Mouse (Mus musculus) ovary, adult 18-20 months (tissue): ENCODE results near the gene Pcmtd2.
A peak's percentile ranks its signal among the peaks of the same experiment; 100 is the strongest.
"Not testable (repeated sequence)": the region's sequence is repeated elsewhere in the genome, so short reads cannot be mapped to it uniquely, and the experiment has no call there.

Experiments
- DNase-seq: peaks from one replicate; pipeline ENCODE4 v3.0.0; 2022; ENCODE audit warnings: low spot score, mixed read lengths

The Pcmtd2 gene

DNA sequence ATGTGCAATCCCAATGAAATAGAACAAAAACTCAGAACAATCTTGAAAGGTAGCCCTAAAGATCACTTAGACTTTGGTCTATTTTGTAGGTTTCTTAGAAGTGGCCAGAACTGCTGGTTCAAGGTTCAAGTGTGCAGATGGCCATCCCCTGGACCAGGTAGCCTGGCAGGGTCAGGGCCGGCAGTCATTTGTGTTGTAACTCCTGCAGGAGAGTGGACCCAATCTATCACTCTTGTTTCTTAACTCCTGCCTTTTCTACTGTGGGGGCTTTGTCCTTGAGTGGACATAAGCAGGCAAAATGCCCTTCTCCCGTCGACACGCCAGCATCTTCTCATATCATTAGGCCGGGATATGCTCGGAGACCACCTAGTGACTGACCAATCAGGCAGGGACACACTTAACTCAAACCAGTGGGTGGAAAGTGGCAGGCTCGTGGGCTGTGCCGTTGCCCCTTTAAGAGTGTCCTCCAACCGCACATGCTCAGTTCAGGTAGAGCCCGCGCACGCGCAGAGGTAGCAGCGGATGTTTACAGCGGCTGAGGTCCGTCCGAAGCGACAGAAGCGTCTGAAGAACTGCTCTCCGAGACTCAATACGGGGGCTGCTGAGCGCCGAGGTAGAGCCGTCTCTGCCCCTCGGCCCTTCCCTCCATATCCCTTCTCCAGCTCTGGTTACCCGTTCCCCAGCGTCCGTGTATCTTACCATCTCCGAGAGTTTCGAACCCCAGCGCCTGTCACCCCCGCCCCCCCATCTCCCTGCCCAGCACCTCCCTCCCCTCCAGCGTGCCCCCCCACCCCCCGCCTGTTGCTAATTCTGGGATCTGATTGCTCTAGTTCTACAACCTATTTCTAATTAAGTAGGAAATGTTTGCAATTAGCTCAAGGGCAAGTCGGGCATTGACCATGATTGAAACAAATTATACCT lies at the start of gene Pcmtd2:
Pcmtd2 (plus strand) TSS at position 483 of the 921 bp plus-strand sequence.
- peak; percentile 89 for DNase-seq

DNA sequence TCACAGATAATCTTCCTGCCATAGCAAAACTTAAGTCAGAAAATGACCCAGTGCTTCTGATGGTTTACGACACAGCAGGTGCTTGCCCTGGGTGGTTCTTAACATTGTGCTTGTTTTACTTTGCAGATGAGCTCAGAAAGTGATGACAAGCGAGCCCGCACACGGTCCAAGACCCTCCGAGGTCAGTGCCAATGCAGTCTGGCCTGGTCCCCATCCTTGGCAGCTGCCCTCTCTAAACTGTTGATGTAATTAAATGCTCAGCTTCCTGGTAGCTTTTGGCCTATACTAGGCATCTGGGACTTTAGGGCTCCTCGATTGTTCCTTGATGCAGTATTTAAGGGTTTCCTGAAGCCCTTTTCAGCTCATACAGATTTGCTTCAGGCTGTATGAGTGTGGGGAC lies 48.3 kb upstream of the Pcmtd2 start:
- DNase-seq, result no peak

DNA sequence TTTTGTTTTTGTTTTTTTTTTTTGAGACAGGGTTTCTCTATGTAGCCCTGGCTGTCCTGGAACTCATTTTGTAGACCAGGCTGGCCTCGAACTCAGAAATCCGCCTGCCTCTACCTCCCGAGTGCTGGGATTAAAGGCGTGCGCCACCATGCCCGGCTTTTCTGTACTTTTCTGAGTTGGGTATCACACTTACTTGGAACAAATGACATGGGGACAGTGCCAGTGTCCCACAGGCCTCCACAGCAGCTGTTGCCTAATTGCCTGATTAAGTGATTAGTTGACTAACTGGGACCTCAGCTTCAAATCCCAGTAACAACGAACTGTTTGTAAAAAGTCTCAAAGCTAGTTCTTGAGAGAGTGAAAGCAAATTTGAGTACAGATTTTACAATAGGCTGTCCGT lies 44.5 kb upstream of the Pcmtd2 start:
- not testable (repeated sequence) for DNase-seq

DNA sequence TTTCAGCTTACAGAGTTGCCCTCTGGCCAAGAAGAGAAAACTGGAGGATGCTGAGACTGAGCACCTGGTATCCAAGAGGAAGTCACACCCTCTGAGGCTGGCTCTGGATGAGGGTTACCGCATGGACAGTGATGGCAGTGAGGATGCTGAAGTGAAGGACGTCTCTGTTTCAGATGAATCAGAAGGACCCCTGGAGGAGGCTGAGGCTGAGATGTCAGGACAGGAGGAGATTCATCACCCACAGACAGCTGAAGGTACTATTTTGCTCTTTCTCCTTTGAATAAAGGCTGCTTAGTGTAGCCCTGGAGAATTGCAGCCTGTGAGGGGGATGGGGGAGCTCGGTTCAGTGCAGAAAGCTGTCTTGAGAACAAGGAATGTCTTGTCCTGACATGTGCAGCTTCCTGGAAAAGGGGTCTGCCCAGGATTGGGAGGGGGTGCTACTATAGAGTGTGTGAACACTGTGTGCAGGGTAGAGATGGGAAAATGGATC lies 42.0 kb upstream of the Pcmtd2 start:
- DNase-seq, result no peak

DNA sequence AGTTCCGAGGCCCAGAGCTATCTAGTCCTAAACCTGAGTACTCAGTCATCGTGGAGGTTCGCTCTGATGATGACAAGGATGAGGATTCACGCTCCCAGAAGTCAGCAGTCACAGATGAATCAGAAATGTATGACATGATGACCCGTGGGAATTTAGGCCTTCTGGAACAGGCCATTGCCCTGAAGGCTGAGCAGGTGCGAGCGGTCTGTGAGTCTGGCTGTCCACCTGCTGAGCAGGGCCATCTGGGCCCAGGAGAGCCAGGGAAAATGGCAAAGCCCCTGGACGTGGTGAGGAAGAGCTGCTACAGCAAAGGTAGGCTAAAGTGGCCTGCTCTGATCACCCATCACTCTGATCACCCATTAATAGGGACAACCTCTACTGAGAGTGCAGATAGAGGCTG lies 40.0 kb upstream of the Pcmtd2 start:
- DNase-seq, result no peak

DNA sequence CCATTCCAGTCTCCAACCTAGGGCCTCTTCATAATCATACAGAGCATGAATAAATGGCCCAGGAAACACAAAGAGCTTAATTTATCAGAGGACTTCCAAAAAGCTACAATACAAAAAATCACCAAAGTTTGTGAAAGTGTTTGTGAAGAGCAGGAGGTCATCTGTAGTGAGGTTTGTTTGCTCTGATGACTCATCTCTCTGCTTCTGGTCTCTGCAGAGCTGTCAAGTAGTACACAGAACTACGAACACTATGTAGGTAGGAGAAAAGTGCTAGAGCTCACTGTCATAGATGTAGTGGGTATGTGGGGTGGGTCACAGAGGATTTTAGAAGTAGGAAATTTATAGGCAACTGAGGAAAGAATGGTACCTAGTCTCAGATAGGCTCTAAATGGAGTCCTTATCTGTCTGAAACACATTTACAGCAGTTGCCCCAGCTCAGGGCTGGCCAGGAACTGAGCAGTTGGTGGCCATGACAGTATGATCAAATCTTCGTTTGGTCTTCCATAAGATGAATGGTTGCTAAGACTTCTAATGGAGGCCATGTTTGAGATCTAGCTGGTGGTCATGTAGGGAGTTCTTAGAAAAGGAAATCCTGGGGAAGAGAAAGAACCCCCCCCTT lies 8.5 kb upstream of the Pcmtd2 start:
- no peak for DNase-seq

DNA sequence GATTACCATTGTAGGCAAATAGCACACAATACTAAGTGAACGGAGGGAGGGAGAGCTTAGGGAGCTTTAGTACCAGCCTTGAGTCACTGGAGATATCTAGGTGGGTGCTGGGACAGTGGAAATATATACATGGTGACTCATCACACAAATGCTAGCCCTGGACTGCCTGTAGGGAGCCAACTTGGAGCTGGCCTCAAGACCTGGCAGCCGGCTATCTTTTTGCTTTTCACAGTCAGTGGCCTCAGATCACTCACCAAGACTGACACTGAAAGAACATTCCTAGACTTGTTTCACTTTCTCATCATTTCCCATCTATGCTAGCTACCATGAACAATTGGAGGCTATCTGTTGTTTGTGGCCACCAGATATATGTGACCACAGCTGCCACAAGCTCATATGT lies 4.9 kb upstream of the Pcmtd2 start:
- no peak for DNase-seq

DNA sequence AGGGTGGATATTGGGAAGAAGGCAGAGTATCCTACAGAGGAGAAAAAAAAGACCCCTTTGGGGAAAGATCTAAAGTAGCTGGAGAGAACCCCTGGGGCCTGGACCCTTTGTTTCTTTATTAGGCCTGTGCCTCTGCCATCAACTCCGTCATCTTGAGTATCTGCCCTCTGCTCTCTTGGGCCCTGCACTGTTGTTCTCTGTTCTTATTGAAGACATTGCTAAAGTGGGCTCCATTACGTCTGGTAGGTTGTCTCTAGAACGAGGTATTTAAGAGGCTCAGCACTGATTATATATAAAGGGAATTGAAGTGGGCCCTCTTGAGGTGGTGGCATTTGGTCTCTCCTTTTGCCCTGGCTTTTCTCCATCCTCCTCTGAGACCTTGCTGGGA lies 633 bp downstream of the Pcmtd2 start:
- DNase-seq, result no peak

DNA sequence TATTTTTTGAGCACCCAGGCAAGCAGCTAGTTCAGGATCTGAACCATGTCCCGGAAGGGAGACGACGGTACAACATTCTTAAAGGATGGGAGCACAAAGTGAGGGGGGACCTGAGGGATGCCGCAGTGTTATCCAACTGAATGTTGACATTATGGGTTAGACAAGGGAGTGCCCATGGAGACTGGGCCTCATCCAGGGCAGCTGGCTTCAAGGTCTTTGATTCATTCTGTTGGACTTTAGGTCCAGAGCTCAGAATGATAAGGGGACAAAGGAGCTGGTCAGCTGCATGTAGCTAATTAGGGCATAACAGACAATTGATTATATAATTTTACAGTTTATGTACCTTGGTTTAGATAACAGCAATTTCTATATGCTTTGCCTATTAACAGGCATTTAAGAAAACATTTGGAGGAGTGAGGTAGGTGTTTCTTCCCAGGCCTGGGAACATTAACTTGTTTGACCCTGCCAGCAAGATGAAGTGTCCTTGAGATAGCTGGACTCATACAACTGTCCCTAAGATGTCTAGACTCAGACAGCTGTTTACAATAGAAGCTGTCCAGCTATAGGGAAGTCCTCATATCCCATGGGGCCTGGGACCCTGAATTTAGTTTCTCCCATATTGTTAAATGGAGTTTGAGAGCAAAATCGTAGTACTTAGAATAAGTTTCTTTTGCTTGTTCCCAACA lies 8.2 kb downstream of the Pcmtd2 start:
- DNase-seq, result peak; percentile 26

DNA sequence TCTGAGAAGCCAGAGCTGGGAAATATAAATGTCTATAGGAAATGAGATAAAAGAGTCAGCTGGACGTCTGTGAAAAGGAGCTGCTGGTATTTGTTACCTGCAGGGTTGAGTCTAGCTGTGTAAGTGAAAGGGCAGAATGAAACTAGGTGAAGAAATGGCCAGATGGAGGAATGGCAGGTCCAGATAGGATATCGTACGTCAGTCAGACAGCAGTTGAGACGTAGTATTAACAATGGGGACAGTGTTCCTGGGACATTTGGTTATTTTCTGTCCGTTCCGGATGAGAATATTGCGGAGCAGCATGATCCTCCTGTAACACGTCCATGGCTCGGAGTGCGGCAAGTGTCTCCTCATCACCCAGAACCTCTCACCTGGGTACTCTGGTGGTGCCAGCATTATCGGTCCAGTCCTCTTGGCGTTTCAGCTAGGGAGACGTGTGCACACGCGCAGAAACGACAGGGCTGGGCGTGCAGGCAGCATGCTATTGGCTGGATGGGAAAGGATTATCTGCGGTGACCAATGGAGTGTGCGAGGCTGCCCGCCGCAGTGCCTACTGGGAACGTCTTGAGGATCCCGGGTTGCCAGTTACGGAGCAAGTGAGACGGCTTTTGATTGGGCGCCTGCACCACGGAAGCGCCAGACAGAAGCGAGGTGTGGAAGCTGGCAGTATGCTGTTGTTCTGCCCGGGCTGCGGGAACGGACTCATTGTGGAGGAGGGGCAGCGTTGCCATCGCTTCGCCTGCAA lies 26.3 kb downstream of the Pcmtd2 start, which contains the start of gene Polr3k:
Polr3k (plus strand) TSS at position 547 of the 745 bp plus-strand sequence.
- peak; percentile 93 for DNase-seq

DNA sequence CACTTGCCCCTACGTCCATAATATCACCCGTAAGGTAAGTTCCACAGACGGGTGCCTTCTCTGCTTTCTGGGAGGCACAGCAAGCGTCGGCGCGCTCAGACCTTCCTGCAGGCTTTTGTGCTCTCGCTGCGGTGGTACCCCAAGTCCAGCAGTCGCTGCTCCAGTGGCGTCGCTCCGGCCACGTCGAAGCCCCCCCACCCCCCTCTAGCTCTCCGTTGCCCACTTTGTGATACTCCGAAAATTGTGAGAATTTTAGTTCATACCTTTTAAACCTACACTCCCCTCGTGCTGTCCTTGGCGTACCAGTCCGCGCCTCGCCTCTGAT lies 26.8 kb downstream of the Pcmtd2 start:
- no peak for DNase-seq

DNA sequence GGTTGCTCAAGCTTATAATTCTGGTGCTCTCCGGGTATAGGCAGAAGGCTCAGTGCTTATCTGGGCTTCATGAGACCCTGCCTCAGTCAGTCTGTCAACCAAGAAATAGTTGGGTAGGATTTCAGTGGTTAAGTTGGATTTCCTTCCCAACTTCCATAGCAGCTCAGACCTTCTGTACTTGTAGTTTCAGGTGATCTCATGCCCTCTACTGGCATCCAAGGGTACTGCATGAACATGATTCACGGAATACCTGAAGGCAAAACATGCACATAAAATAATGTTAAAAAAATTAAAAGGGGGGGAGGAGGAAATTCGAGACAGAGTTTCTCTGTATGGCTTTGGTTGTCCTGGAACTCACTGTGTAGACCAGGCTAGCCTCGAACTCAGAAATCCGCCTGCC lies 29.3 kb downstream of the Pcmtd2 start:
- DNase-seq, result peak; percentile 19

DNA sequence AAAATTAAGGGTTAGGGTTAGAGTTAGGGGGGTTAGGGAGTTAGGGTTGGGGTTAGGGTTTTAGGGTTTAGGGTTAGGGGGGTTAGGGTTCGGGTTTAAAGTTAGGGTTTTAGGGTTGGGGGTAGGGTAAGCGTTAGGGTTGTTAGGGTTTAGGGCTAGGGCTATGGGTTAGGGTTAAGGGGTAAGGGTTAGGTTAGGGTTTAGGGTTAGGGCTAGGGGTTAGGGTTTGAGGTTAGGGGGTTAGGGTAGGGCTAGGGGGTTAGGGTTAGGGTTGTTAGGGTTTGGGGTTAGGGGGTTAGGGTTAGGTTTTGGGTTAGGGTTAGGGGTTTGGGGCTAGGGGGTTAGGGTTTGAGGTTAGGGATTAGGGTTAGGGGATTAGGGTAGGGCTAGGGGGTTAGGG lies 33.4 kb downstream of the Pcmtd2 start:
- no peak for DNase-seq

DNA sequence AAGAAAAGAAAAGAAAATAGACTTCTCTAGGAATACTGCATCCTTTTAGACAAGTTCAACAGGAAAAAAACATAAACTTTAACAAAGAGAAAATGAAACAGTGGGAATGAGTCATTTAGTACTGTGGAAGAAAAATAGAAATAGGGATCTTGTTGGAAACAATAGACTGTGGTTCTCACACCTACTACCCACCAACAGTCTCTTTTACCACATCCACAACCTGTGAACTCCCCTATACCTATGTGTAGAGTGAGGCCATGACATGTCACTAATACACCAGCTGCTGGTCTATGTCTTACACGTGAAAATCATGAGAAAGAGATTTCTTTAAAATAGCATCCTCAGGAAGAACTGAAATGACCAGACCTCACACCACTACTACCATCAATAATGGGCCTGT lies 41.2 kb downstream of the Pcmtd2 start:
- DNase-seq, result no peak

DNA sequence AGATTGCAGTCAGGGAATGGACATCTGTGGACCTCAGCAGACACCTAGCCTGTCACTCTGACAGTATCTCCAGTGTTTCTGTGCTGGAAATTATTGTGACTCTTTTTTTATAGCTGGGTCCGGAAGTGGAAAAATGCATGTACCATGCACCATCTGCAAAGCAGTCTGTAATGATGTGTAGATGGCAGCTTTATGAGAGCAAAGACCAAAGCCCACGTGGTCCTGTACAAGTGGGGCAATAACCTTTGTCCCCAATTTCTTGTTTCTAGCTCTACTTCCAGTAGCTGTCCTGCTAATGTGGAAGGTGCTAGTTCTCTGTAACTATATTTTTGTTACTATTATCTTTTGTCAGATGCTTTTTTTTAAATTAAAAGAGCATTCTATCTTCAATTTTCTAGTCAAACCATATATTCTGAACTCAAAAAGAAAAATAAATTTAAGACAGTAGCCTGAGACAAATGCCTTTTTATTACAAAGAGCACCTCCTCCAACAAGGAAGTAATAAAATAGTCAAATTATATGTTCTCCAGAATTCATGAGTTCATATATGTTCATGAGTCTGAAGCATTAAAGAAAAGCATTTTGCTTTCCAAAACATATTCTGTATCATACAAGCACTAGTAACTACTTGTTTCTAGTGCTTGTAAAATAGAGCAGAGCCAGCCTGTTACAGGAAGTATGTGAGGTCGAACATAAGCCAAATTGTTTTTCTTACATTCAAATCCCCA lies 45.5 kb downstream of the Pcmtd2 start:
- no peak for DNase-seq
